Mouse (Mus musculus) intestine, postnatal 0 days (tissue): ENCODE measurements at regions not wholly inside any gene's neighbourhood (a gene's known extent, or its start where the extent isn't known, plus 50 kb on each side); places are given as distances from the start of the nearest gene placed in this dataset.

ENCODE experiments used
- ATAC-seq: fragments of 200-750 bp; cut with Nextera tagmentation; 2 replicates; pipeline ENCODE4 v1.8.0; 2017; ENCODE audit warnings: mild to moderate bottlenecking, moderate TSS enrichment, moderate library complexity
- H3K27ac ChIP-seq: fragments of 300-500 bp; sonication (generic); 2 replicates; pipeline ENCODE4 v1.5.1; 2014; ENCODE audit warnings: mild to moderate bottlenecking, low read depth, low read length, moderate library complexity
- H3K27me3 ChIP-seq: fragments of 300-500 bp; sonication (generic); replicated peaks from 2 replicates; pipeline ENCODE4 v1.6.1; 2014; ENCODE audit warnings: low read length, mixed read lengths; ENCODE audit not compliant: control insufficient read depth, insufficient read depth
- H3K36me3 ChIP-seq: fragments of 300-500 bp; sonication (generic); 2 replicates; pipeline ENCODE4 v1.6.1; 2014; ENCODE audit warnings: mild to moderate bottlenecking, moderate library complexity; ENCODE audit not compliant: control insufficient read depth, insufficient read depth
- H3K4me1 ChIP-seq: fragments of 300-500 bp; sonication (generic); replicated peaks from 2 replicates; pipeline ENCODE4 v1.6.1; 2014; ENCODE audit warnings: antibody characterized with exemption, low read length, mixed read lengths; ENCODE audit not compliant: control insufficient read depth, insufficient read depth
- H3K4me2 ChIP-seq: fragments of 300-500 bp; sonication (generic); replicated peaks from 2 replicates; pipeline ENCODE4 v1.6.1; 2014; ENCODE audit warnings: low read depth, mild to moderate bottlenecking, moderate library complexity
- H3K4me3 ChIP-seq: fragments of 300-500 bp; sonication (generic); 2 replicates; pipeline ENCODE4 v1.5.1; 2014; ENCODE audit warnings: low read depth, low read length
- H3K9ac ChIP-seq: fragments of 300-500 bp; sonication (generic); 2 replicates; pipeline ENCODE4 v1.6.1; 2014; ENCODE audit warnings: mild to moderate bottlenecking, low read depth, low read length
- H3K9me3 ChIP-seq: fragments of 300-500 bp; sonication (generic); 2 replicates; pipeline ENCODE4 v1.6.1; 2016; ENCODE audit warnings: mixed run types; ENCODE audit not compliant: control insufficient read depth
- CTCF ChIP-seq: sonication (generic); IDR thresholded peaks from 2 replicates; pipeline ENCODE4 v1.5.1; 2016; ENCODE audit warnings: low read depth, mild to moderate bottlenecking, control low read depth, antibody characterized with exemption, moderate library complexity
- WGBS: fragments of 180-500 bp; shearing (Covaris S2); extraction: QIAGEN DNeasy Blood & Tissue Kit; methylation state at CpG from one replicate; pipeline ENCODE4 v1.1.7; 2014; 5-methylcytosine and 5-hydroxymethylcytosine counted together

- no peaks in the 10 kb centered on the region for H3K4me1 ChIP-seq
- no peak for TF ChIP-seq CTCF
- no peak overlapping the region for H3K4me2 ChIP-seq
- ATAC-seq, result no peak
- H3K9ac ChIP-seq, result no peak overlapping the region
- no peak overlapping the region for H3K27ac ChIP-seq
- no peak overlapping the region for H3K4me3 ChIP-seq
- H3K36me3 ChIP-seq, result no peaks in the 10 kb centered on the region
- H3K27me3 ChIP-seq, result no peaks in the 10 kb centered on the region
- H3K9me3 ChIP-seq, result no peaks in the 10 kb centered on the region
These were observed 359.1 kb downstream of the Slc6a15 start for GRCm38 (mm10) chr10:103726680-103727079.

GRCm38 (mm10) chr10:103731522-103731921 is 363.9 kb downstream of the Slc6a15 start:
- Histone ChIP-seq H3K27me3 (no peaks in the 10 kb centered on the region), H3K4me3 (no peak overlapping the region), H3K4me1 (no peaks in the 10 kb centered on the region), H3K9ac (no peak overlapping the region), H3K9me3 (no peaks in the 10 kb centered on the region), H3K36me3 (no peaks in the 10 kb centered on the region), H3K27ac (no peak overlapping the region), H3K4me2 (no peak overlapping the region)
- no peak for ATAC-seq
- WGBS, result 53% methylated on average over 1 of the region's 1 CpGs
- TF ChIP-seq CTCF, result no peak

GRCm38 (mm10) chr10:103731981-103732380 is 364.4 kb downstream of the Slc6a15 start:
- no peaks in the 10 kb centered on the region for H3K9me3 ChIP-seq
- H3K4me2 ChIP-seq, result no peak overlapping the region
- H3K27me3 ChIP-seq, result no peaks in the 10 kb centered on the region
- WGBS, result 69% methylated on average over 5 of the region's 5 CpGs
- no peak for TF ChIP-seq CTCF
- no peak for ATAC-seq
- no peaks in the 10 kb centered on the region for H3K36me3 ChIP-seq
- no peak overlapping the region for H3K27ac ChIP-seq
- no peaks in the 10 kb centered on the region for H3K4me1 ChIP-seq
- no peak overlapping the region for H3K9ac ChIP-seq
- H3K4me3 ChIP-seq, result no peak overlapping the region

GRCm38 (mm10) chr10:103780127-103780526 is 362.7 kb upstream of the Gm21293 start:
- WGBS, result 90% methylated on average over 1 of the region's 1 CpGs
- TF ChIP-seq CTCF, result no peak
- Histone ChIP-seq H3K36me3 (no peaks in the 10 kb centered on the region), H3K9ac (no peak overlapping the region), H3K4me1 (no peaks in the 10 kb centered on the region), H3K27ac (no peak overlapping the region), H3K4me3 (no peak overlapping the region), H3K4me2 (no peak overlapping the region), H3K9me3 (no peaks in the 10 kb centered on the region), H3K27me3 (no peaks in the 10 kb centered on the region)
- ATAC-seq, result no peak

- H3K4me3 ChIP-seq, result no peak overlapping the region
- no peak overlapping the region for H3K9ac ChIP-seq
- no peak for ATAC-seq
- no peaks in the 10 kb centered on the region for H3K4me1 ChIP-seq
- H3K27ac ChIP-seq, result no peak overlapping the region
- H3K9me3 ChIP-seq, result no peaks in the 10 kb centered on the region
- H3K27me3 ChIP-seq, result no peaks in the 10 kb centered on the region
- H3K4me2 ChIP-seq, result no peak overlapping the region
- H3K36me3 ChIP-seq, result no peaks in the 10 kb centered on the region
- peak; percentile 54 for TF ChIP-seq CTCF
These were observed 357.9 kb upstream of the Gm21293 start for GRCm38 (mm10) chr10:103784920-103785319.

- H3K9me3 ChIP-seq, result no peaks in the 10 kb centered on the region
- no peak overlapping the region for H3K9ac ChIP-seq
- no peaks in the 10 kb centered on the region for H3K36me3 ChIP-seq
- H3K27me3 ChIP-seq, result no peaks in the 10 kb centered on the region
- H3K4me3 ChIP-seq, result no peak overlapping the region
- H3K27ac ChIP-seq, result no peak overlapping the region
- H3K4me1 ChIP-seq, result no peaks in the 10 kb centered on the region
- TF ChIP-seq CTCF, result no peak
- no peak overlapping the region for H3K4me2 ChIP-seq
- ATAC-seq, result no peak
These were observed 313.7 kb upstream of the Gm21293 start for GRCm38 (mm10) chr10:103829079-103829478.

GRCm38 (mm10) chr10:103832063-103832462 is 310.7 kb upstream of the Gm21293 start:
- no peak overlapping the region for H3K9ac ChIP-seq
- H3K4me3 ChIP-seq, result no peak overlapping the region
- 68% methylated on average over 2 of the region's 2 CpGs for WGBS
- H3K36me3 ChIP-seq, result no peaks in the 10 kb centered on the region
- no peaks in the 10 kb centered on the region for H3K9me3 ChIP-seq
- no peak overlapping the region for H3K27ac ChIP-seq
- no peaks in the 10 kb centered on the region for H3K4me1 ChIP-seq
- no peak overlapping the region for H3K4me2 ChIP-seq
- H3K27me3 ChIP-seq, result no peaks in the 10 kb centered on the region
- no peak for TF ChIP-seq CTCF
- ATAC-seq, result no peak
